Mouse (Mus musculus): ENCODE results near the gene Spdye4a. TPM values are rescaled to one million over a fixed set of nuclear protein-coding genes. Genes with fewer than 3 reads are reported as not detected.

The Spdye4a gene
- polyA plus RNA-seq, 1 experiment: not detected

- Histone ChIP-seq H3K9me3 (replicated peaks; ENCODE audit: control insufficient read depth, insufficient read depth, low read length, poor library complexity, severe bottlenecking) (no peaks in the 10 kb centered on the region), H3K36me3 (ENCODE audit: control insufficient read depth, insufficient read depth, low read length, poor library complexity, severe bottlenecking) (no peaks in the 10 kb centered on the region), H3K27me3 (ENCODE audit: control insufficient read depth, insufficient read depth, low read length, poor library complexity, severe bottlenecking) (peaks cover 2% of the 10 kb centered on the region; the same call in 1 of the 2 replicates), H3K9ac (ENCODE audit: low read depth, poor library complexity, severe bottlenecking) (peak within 1 kb of the TSS; percentile 88), H3K4me1 (ENCODE audit: control insufficient read depth, insufficient read depth, low read length) (no peaks in the 10 kb centered on the region), H3K4me3 (ENCODE audit: low read depth, low read length) (peak within 1 kb of the TSS; percentile 93), H3K27ac (ENCODE audit: insufficient read depth, low read length) (no peak within 1 kb of the TSS)
- TF ChIP-seq POLR2A (IDR thresholded peaks at IDR 0.05; ENCODE audit: insufficient read depth, low read length) (no peak), CTCF (IDR thresholded peaks at IDR 0.05; ENCODE audit: low read depth, low read length) (no peak), EP300 (IDR thresholded peaks at IDR 0.05; ENCODE audit: insufficient read depth, low read depth, low read length) (no peak)
Observed at GRCm38 (mm10) chr5:143269363-143270150, 42.9 kb upstream of the Spdye4a start, which contains the start of gene Zfp316. Zfp316 (minus strand) TSS chr5:143270022.

DNA sequence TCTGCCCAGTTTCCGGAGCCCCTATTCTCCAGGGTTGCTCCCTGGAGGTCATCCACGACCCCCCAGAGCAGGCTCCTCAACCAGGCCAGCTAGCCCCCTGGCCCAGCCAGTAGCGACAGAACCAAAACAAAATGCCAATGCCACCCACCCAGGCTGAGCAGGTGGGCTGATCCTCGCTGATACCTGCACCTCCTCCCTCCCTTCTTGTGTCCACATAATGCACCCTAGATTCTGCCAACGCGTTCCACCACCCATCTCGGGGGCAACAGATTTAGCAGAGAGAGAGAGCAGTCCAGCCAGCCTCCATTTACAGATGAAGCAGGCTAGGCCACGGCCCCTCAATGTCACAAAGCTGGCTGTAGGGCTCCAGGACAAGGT lies 42.3 kb upstream of the Spdye4a start:
- TF ChIP-seq POLR2A (IDR thresholded peaks at IDR 0.05; ENCODE audit: insufficient read depth, low read length) (no peak), CTCF (IDR thresholded peaks at IDR 0.05; ENCODE audit: low read depth, low read length) (no peak), EP300 (IDR thresholded peaks at IDR 0.05; ENCODE audit: insufficient read depth, low read depth, low read length) (no peak)
- Histone ChIP-seq H3K36me3 (ENCODE audit: control insufficient read depth, insufficient read depth, low read length, poor library complexity, severe bottlenecking) (no peaks in the 10 kb centered on the region), H3K9ac (ENCODE audit: low read depth, poor library complexity, severe bottlenecking) (0 out of 2 replicates have a peak overlapping the region, but pooled peaks have one; percentile 88), H3K27ac (ENCODE audit: insufficient read depth, low read length) (no peak overlapping the region), H3K4me1 (ENCODE audit: control insufficient read depth, insufficient read depth, low read length) (no peaks in the 10 kb centered on the region), H3K27me3 (ENCODE audit: control insufficient read depth, insufficient read depth, low read length, poor library complexity, severe bottlenecking) (peaks cover 2% of the 10 kb centered on the region; the same call in 1 of the 2 replicates), H3K4me3 (ENCODE audit: low read depth, low read length) (peak overlapping the region; percentile 93; the same call in 1 of the 2 replicates), H3K9me3 (replicated peaks; ENCODE audit: control insufficient read depth, insufficient read depth, low read length, poor library complexity, severe bottlenecking) (no peaks in the 10 kb centered on the region)

DNA sequence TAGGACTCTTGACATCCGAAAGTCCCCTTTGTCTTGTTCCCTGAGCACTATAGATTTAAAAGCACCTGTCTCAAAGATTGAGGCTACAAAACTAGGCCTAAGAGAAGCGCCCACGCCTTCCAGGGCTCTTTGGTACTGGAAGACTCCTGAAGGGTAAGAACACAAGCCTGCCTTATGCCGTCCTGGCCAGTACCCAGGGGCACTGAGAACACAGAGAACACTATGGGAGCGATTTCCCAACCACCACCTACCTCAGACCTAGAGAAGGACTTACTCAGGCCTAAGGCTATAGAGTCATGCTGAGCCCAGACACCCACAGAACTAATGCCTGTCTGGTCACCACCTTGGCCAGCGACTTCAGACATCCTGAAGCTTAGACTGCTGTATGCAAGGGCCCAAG lies 40.1 kb upstream of the Spdye4a start:
- no peak overlapping the region for H3K27ac ChIP-seq (ENCODE audit: insufficient read depth, low read length)
- H3K4me1 ChIP-seq (ENCODE audit: control insufficient read depth, insufficient read depth, low read length): no peaks in the 10 kb centered on the region
- H3K36me3 ChIP-seq (ENCODE audit: control insufficient read depth, insufficient read depth, low read length, poor library complexity, severe bottlenecking): no peaks in the 10 kb centered on the region
- TF ChIP-seq CTCF (IDR thresholded peaks at IDR 0.05; ENCODE audit: low read depth, low read length) (no peak), POLR2A (IDR thresholded peaks at IDR 0.05; ENCODE audit: insufficient read depth, low read length) (no peak), EP300 (IDR thresholded peaks at IDR 0.05; ENCODE audit: insufficient read depth, low read depth, low read length) (no peak)
- peaks cover 2% of the 10 kb centered on the region; the same call in 1 of the 2 replicates for H3K27me3 ChIP-seq (ENCODE audit: control insufficient read depth, insufficient read depth, low read length, poor library complexity, severe bottlenecking)
- H3K9me3 ChIP-seq (replicated peaks; ENCODE audit: control insufficient read depth, insufficient read depth, low read length, poor library complexity, severe bottlenecking): no peaks in the 10 kb centered on the region
- H3K9ac ChIP-seq (ENCODE audit: low read depth, poor library complexity, severe bottlenecking): no peak overlapping the region
- H3K4me3 ChIP-seq (ENCODE audit: low read depth, low read length): no peak overlapping the region

- Histone ChIP-seq H3K36me3 (ENCODE audit: control insufficient read depth, insufficient read depth, low read length, poor library complexity, severe bottlenecking) (no peaks in the 10 kb centered on the region), H3K27me3 (ENCODE audit: control insufficient read depth, insufficient read depth, low read length, poor library complexity, severe bottlenecking) (peaks cover 2% of the 10 kb centered on the region; the same call in 1 of the 2 replicates), H3K4me1 (ENCODE audit: control insufficient read depth, insufficient read depth, low read length) (no peaks in the 10 kb centered on the region), H3K27ac (ENCODE audit: insufficient read depth, low read length) (no peak overlapping the region), H3K9ac (ENCODE audit: low read depth, poor library complexity, severe bottlenecking) (no peak overlapping the region), H3K4me3 (ENCODE audit: low read depth, low read length) (no peak overlapping the region), H3K9me3 (replicated peaks; ENCODE audit: control insufficient read depth, insufficient read depth, low read length, poor library complexity, severe bottlenecking) (no peaks in the 10 kb centered on the region)
- TF ChIP-seq POLR2A (IDR thresholded peaks at IDR 0.05; ENCODE audit: insufficient read depth, low read length) (no peak), CTCF (IDR thresholded peaks at IDR 0.05; ENCODE audit: low read depth, low read length) (no peak), EP300 (IDR thresholded peaks at IDR 0.05; ENCODE audit: insufficient read depth, low read depth, low read length) (no peak)
Observed at GRCm38 (mm10) chr5:143265409-143265808, 38.7 kb upstream of the Spdye4a start.

DNA sequence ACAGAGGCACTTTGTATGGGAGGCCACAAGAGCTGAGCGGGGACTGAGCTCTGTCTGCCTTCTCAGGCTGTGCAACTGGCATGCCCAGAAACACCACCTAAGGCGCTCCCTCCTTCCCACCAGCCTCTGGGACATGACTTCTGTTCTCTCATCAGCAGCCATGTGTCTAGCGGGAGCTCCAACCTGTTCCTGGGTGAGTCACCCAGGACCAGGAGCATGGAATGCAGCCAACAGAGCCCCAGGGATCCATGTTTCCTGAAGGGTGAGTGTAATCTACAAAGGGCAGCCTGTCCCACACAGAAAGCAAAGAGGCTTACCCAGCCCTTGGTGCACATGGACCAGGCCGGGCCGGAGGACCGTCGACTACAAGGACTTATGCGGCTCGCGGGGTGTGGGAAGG lies 38.0 kb upstream of the Spdye4a start:
- no peak overlapping the region for H3K4me3 ChIP-seq (ENCODE audit: low read depth, low read length)
- H3K27me3 ChIP-seq (ENCODE audit: control insufficient read depth, insufficient read depth, low read length, poor library complexity, severe bottlenecking): peaks cover under 1% of the 10 kb centered on the region; the same call in 1 of the 2 replicates
- H3K9me3 ChIP-seq (replicated peaks; ENCODE audit: control insufficient read depth, insufficient read depth, low read length, poor library complexity, severe bottlenecking): no peaks in the 10 kb centered on the region
- TF ChIP-seq CTCF (IDR thresholded peaks at IDR 0.05; ENCODE audit: low read depth, low read length): no peak
- no peak for TF ChIP-seq EP300 (IDR thresholded peaks at IDR 0.05; ENCODE audit: insufficient read depth, low read depth, low read length)
- no peak for TF ChIP-seq POLR2A (IDR thresholded peaks at IDR 0.05; ENCODE audit: insufficient read depth, low read length)
- no peak overlapping the region for H3K27ac ChIP-seq (ENCODE audit: insufficient read depth, low read length)
- no peaks in the 10 kb centered on the region for H3K36me3 ChIP-seq (ENCODE audit: control insufficient read depth, insufficient read depth, low read length, poor library complexity, severe bottlenecking)
- H3K4me1 ChIP-seq (ENCODE audit: control insufficient read depth, insufficient read depth, low read length): no peaks in the 10 kb centered on the region
- H3K9ac ChIP-seq (ENCODE audit: low read depth, poor library complexity, severe bottlenecking): no peak overlapping the region

DNA sequence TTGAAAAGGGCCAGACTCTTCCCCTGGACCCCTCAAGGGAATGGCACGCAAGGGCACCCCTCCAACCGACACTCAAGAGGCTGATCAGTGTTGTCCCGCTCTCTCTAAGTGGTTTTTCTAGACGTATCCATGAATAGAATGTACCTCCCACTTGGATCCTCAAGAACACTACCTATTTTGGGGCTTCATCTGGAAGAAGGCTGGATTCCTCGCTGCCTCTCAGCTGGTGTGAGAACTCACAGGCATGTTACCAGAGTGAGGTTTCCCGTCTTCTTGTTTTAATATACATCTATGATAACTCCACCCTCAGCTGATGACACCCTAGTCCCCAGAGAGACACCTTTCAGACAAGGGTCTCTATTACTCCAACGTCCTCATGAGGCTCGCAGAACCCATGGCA lies 34.9 kb upstream of the Spdye4a start:
- TF ChIP-seq POLR2A (IDR thresholded peaks at IDR 0.05; ENCODE audit: insufficient read depth, low read length) (no peak), EP300 (IDR thresholded peaks at IDR 0.05; ENCODE audit: insufficient read depth, low read depth, low read length) (no peak), CTCF (IDR thresholded peaks at IDR 0.05; ENCODE audit: low read depth, low read length) (no peak)
- Histone ChIP-seq H3K9ac (ENCODE audit: low read depth, poor library complexity, severe bottlenecking) (no peak overlapping the region), H3K27ac (ENCODE audit: insufficient read depth, low read length) (no peak overlapping the region), H3K4me1 (ENCODE audit: control insufficient read depth, insufficient read depth, low read length) (no peaks in the 10 kb centered on the region), H3K9me3 (replicated peaks; ENCODE audit: control insufficient read depth, insufficient read depth, low read length, poor library complexity, severe bottlenecking) (no peaks in the 10 kb centered on the region), H3K4me3 (ENCODE audit: low read depth, low read length) (no peak overlapping the region), H3K36me3 (ENCODE audit: control insufficient read depth, insufficient read depth, low read length, poor library complexity, severe bottlenecking) (no peaks in the 10 kb centered on the region), H3K27me3 (ENCODE audit: control insufficient read depth, insufficient read depth, low read length, poor library complexity, severe bottlenecking) (no peaks in the 10 kb centered on the region)

All from ES-Bruce4 (cell line).